Mouse (Mus musculus): ENCODE measurements around the gene Tmem253. TPM values are rescaled to one million over a fixed set of nuclear protein-coding genes. Genes with fewer than 3 reads are reported as not detected.
A peak's percentile ranks its signal among the peaks of the same experiment; 100 is the strongest.

Gene Tmem253
- total RNA-seq (2021) = under 1 TPM; 0.39 to 0.95 TPM
- long read RNA-seq, experiment 1 = 0 reads
- long read RNA-seq, experiment 2 = 0 reads

DNA sequence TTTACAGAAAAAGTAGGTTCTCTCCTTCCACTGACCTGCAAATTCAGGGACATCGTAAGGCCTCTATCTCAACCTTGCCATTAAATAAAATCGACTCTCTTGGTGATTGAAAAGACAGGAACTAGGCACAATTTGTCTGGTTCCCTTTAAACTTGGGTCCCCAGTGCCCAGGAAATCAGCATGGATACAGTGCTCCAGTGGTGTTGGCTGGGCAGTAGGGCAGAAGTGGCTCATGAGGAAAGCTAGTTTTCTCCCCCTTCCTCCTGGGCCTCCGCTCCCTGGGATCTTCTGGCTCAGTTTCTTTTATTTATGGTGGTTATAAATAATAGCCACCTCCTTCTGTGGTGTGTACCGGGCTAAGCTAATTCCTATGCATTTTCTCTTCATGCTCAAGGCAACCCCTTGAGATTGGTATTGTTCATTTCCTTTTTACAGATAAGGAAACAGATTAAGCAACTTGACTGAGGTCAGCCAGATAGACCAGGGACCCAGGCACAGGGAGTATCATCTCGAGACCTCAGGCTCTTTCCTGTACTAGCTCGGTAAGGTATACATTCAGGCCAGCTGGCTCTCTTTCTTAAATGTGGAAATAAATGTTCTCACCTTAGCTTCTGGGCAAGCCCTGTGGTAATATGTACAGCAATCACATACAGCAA, at the start of gene Tmem253:
Gene Tmem253, plus strand, starts transcription at position 214 of the 656 bp plus-strand sequence.
- no peak for DNase-seq (ENCODE audit: low spot score in 2 of 2)

DNA sequence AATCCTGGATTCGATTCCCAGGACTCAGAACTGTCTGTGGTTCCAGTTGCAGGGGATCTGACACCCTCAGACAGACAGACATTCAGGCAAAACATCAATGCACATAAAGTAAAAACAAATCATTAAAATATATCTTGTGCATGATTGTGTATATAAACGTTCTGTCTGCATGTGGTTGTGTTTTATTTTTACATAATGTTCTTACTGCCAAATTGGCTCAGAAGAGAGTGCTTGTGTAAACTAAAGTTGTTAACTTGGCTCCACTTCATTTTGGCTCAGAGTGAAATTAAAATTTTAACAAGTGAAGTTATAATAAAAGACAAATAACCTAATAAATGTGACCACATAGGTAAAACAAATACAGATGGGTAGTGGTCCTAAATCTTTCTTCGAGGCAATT, 48.1 kb upstream of the Tmem253 start:
- DNase-seq (ENCODE audit: low spot score in 2 of 2) = no peak

DNA sequence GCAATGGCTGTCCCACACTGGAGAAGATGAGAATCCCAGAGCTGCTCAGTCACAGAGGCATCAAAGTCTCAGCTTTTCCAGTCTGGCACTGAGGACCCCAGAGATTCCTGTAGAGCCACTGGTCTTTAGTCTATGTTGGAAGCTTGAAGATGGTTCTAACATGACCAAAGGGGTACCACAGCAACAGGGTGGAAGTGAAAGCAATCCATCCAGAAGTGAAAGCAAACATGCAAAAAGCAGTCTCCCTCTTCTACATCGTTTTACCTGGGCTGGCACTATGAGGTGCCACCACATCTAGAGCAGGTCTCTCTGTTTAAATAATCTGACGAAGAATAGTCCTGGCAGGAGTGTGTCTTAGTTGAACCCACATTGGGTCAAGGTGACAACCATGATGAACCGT, 36.2 kb upstream of the Tmem253 start:
- no peak for DNase-seq (ENCODE audit: low spot score in 2 of 2)

DNA sequence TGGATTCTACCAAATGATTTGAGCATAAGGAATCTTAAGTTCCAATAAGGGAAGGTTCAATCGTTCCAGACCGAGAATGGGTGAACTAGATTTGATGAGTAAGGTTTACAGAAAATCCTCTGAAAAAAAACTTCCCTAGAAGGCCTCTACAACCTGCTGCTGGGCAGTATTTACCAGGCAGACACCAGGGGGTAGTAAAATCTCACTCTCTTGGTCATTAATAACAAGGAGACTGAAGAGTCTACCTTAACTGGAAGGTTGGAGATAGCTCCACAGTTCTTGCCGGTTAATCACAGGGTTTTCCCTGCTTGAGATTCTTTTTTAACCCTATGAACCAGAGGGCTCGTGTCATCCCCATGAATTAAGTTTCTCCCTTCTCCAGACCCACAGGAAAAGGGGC, 32.2 kb upstream of the Tmem253 start:
- DNase-seq (ENCODE audit: low spot score in 2 of 2) = no peak

DNA sequence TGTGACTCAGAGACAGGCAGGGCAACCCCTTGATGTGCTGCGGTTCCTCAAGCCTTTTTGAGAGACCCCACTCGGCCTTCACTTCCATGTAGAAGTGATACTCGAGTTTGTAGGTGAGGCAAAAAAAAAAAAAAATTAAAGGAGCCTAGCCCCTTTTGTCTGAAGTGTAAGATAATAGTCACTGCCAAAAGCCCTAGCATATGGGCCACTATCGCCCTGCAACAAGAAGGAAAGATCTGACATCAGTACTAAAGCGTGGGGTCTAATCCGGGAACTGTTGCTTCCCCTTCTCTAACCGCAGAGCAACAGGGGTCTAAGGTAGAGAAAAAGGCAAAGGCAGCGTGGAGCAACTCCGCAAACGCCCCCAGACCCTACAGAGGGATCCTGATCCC, 31.6 kb upstream of the Tmem253 start:
- no peak for DNase-seq (ENCODE audit: low spot score in 2 of 2)

DNA sequence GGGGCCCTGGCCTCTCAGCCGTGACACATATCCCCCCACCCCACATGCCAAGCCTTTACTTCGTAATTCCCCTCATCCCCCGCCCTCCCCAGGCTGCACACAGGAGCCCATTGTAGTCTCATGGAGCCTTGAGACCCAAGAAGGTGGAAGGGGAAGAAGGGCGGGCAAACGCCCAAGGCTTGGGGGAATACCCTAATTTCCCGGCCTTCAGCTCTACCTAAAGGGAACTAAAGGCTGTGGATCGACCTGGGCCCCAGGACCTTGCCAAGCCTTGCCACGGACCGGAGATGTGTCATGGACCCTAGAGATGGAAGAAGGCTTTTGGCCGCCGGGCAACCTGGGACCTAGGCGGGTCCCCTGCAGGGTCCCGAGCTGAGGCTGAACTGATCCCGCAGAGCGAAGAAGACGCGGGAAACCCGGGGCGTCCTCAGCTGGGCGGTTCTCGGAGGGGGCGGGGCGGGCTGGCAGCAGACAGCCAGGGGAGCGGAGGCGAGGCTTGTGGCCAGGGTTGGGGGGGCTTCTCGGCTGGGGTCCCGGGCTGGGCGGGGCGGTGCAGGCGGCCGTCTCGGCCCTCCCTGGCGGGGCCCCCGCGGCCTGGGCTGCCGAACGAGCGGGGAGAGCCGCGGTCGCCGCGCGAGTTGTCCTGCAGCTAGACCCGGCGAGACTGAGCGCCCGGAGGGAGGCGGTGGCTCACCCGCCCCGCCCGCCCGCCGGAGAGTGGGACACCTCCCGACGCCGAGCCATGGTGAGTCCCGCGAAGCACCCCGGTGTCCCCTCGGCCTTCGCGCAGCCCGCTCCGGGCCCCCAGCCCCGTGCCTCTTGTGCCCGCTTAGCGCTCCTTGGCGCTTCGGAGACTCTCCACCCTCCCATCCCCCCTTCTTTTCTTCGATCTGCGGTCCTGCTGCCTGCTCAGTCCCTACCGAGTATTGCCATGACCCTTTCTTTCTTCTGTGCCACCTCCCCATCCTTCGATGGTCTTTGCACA, 30.9 kb upstream of the Tmem253 start, which contains the start of gene Arhgef40:
Gene Arhgef40, plus strand, starts transcription at position 473 of the 985 bp plus-strand sequence.
- DNase-seq (ENCODE audit: low spot score in 2 of 2) = peak; percentile 69 to 78

DNA sequence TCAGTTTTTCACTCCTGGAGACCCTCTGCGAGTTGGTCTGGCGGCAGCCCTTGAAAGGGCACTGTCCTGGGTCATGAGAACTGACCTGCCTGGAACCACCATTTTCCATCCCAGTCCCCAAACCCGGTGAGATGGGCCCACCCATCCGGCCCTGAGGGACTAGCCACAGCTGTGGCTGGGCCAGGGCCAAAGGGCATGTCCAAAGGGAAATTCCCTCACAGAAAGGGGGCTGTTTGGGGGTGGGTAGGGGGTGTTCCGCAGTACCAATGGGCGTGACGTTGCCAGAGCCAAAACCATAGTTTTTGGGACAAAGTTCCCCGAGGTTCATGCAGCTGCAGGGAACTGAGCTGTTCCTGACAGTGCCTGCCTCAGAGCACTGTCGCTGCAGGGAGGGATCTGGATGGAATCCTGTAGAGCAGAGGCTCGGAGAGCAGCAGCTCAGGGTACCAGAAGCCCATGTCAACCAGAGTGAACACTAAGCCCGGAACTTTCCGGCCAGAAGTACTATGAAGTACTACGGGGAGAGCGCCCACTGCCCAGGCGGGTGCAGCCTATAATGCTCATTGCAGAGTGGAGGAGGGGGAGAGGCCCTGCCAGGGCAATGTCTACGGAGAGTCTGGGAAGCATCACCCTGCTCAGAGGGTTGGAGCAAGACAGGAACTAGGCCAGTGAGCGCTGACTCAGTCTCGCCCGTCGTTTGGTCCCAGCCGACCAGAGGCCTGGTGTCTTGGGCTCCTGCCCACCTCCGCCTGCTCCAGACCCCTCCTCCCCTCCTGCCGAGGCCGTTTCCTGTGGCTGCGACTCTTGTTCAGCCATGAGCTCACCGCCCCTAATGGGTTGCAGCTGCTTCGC, 29.9 kb upstream of the Tmem253 start:
- peak; percentile 69 to 83 for DNase-seq (ENCODE audit: low spot score in 2 of 2)

DNA sequence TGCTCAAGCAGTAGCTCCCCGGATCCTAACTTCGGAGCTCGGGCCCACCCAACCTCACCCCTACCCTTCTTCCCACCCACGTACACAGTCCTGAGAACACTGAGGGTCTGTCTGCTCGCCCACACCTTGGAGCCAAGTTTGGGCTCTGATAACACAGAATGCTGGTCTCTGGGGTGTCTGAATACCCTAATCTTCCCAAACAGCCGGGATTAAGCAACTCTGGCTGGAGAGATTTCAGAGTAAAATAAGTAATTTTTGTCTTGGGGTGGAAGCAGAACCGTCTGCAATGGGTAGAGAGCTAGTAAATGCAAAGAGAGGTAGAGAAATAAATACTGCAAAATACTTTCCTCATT, 29.3 kb upstream of the Tmem253 start:
- no peak for DNase-seq (ENCODE audit: low spot score in 2 of 2)

DNA sequence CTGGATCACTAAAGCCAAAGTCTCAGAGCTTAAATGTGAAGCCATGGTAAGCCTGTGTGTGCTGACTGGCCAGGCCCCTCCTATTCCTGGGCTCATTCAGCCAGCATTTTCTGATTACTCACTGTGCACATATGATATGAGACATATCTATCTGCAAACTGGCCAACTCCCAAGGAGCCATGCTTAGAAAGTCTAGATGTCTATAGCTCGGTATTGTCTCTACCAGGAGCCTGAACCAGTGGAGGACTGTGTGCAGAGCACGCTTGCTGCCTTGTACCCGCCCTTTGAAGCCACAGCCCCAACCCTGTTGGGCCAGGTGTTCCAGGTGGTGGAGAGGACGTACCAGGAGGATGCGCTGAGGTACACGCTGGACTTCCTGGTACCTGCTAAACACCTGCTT, 28.3 kb upstream of the Tmem253 start:
- DNase-seq (ENCODE audit: low spot score in 2 of 2) = no peak

DNA sequence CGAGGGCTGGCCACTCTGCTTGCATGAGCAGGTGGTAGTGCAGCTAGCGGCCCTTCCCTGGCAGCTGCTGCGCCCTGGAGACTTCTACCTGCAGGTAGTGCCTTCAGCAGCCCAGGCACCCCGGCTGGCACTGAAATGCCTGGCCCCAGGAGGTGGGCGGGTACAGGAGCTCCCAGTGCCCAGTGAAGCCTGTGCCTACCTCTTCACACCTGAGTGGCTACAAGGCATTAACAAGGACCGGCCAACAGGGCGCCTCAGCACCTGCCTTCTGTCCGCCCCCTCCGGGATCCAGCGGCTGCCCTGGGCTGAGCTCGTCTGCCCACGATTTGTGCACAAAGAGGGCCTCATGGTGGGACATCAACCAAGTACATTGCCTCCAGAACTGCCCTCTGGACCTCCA, 26.7 kb upstream of the Tmem253 start:
- no peak for DNase-seq (ENCODE audit: low spot score in 2 of 2)

DNA sequence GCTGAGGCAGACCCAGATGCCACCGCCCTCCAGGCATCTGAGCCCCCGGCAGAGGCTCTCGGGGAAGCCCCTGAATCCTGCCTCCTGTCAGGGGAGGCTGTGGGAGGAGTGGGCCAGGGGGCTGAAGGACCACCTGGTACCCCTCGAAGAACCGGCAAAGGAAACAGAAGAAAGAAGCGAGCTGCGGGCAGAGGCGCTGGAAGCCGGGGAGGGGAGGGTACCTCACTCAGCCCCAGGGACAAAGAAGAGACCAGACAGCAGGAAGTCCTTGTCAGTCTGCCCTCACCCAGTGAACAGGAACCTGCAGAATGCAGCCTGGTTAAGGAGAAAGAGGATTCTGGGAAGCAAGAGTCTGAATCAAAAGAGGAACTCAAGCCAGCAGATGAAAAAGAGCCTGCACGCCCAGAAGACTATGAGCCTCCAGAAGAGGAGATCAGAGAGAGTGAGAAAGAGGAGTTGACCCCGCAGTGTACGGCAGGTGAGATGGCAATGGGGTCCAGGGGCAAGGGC, 25.9 kb upstream of the Tmem253 start:
- DNase-seq (ENCODE audit: low spot score in 2 of 2) = no peak

DNA sequence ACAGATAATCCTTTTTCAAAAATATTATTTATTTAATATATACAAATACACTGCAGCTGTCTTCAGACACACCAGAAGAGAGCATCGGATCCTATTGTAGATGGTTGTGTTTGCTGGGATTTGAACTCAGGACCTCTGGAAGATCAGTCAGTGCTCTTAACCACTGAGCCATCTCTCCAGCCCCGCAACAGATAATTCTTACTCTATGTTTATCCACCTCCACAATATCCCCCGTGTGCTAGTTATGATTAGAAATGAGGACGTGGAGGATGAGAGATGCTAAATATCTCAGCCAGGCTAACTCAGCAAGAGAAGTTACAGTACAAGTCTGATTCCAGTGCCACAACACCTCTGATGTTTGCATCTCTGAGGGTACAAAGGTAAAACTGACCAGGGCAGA, 21.0 kb upstream of the Tmem253 start:
- DNase-seq (ENCODE audit: low spot score in 2 of 2) = no peak

DNA sequence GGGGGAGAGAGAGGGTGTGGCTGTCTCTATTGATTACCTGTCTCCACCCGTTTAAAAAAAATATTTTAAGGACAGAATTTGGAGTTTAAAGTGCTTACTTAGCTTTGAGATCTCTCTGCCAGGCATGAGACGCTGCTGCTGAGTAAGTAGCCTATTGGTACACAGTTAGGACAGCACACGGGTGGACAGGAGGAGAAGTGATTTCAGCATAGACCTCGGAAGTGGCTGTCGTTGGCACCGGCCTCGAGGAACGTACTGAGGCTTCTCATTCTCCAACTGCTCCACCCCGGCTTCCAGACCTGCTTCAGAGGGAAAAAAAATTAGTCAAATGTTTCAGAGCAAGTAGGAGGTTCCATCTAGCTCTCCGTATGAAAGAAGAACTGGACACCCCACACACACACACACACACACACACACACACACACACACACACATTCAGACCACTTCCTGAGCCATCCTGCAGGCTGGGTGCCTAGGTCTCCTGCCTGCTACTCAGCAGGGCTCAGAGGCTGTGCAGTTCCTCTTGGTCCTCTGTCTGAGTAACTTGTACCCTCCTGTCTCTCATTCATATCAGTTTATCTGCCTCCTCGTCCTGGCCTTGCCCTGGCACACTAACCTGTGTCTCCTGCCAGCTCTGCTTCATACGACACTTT, 20.1 kb upstream of the Tmem253 start:
- no peak for DNase-seq (ENCODE audit: low spot score in 2 of 2)

DNA sequence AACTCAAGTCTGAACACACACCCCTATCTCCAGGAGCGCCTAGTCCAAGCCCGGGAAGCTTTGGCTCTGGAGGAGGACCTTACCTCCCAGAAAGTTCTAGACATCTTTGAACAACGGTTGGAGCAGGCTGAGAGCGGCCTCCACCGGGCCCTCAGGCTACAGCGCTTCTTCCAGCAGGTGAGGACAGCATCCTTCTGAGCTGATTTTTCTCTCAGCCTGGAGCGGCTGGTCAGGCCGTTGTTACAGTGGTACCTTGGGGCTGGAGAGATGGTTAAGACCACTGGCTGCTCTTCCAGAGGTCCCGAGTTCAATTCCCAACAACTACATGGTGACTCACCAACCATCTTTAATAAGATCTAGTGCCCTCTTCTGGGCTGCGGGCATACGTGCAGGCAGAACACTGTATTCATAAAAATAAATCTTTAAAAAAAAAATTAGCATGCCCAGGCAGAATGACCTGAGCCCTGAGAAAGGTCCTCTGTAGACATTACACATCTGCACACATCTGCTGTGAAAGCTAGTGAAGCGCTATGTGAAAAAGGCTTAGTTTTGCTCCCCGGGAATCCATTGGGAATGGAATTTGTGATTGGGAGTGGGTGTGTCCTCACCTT, 19.1 kb upstream of the Tmem253 start:
- DNase-seq (ENCODE audit: low spot score in 2 of 2) = no peak

DNA sequence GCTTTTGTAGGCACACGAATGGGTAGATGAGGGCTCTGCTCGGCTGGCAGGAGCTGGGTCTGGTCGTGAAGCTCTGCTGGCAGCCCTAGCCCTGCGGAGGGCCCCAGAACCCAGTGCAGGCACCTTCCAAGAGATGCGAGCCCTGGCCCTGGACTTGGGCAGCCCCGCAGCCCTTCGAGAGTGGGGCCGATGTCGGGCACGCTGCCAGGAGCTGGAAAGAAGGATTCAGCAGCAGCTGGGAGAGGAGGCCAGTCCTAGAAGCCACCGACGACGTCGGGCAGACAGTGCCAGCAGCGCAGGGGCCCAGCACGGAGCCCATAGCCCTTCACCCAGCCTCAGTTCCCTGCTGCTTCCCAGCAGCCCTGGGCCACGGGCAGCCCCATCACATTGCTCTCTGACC, 18.6 kb upstream of the Tmem253 start:
- DNase-seq (ENCODE audit: low spot score in 2 of 2) = no peak

DNA sequence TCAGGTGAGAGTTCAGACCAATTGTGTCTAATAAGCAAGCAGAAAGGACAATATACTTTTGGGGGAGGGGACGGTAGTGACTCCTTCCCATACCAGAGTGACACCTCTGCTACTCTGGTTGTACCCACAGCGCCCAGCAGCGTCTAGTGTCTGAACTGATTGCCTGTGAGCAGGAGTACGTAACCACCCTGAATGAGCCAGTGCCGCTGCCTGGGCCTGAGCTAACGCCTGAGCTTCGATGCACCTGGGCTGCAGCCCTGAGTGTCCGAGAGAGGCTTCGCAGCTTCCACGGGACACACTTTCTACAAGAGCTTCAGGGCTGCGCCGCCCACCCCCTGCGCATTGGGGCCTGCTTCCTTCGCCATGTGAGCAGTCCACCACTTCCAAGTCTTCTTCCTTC, 18.0 kb upstream of the Tmem253 start:
- no peak for DNase-seq (ENCODE audit: low spot score in 2 of 2)

DNA sequence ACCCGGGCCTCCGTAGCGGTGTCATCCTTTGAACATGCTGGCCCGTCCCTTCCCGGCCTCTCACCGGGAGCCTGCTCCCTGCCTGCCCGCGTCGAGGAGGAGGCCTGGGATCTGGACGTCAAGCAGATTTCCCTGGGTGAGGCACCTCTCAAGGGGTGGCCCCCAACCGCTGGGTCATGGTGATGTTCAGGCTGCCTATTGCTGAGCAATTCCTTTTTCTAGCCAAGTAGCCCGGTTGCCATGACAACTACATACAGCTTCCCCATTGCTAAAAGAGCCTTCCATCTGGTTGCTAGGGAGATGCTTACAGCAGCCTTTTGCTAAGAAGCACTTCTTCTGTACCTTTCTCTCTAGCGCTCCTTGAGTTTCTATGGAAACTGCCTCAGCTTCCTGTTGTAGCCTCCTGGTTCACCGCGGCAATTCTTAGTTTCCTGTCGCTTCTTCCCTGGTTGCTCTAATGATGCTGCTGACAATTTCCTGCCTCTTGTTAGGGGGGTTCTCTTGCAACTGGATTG, 11.4 kb upstream of the Tmem253 start:
- DNase-seq (ENCODE audit: low spot score in 2 of 2) = peak; percentile 83 to 89

DNA sequence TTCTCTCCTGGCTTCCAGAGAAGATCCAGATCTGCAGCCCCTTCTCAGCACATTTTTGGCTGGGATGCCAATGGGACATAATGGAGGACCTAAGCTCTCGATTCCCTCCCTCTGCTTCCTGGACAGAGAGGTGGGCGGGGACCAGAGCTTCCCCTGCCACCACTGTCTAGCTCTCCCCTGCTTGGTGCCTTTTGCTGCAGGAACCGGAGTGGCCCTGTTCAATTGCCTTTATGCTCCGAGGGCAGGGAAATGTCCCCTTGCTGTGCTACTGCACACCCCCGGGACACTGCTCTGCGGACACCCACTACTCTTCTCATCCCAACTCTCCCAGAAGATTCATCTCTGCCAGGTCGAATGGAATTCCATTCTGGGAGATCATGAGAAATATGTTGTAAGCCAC, 10.3 kb upstream of the Tmem253 start:
- DNase-seq (ENCODE audit: low spot score in 2 of 2) = no peak

DNA sequence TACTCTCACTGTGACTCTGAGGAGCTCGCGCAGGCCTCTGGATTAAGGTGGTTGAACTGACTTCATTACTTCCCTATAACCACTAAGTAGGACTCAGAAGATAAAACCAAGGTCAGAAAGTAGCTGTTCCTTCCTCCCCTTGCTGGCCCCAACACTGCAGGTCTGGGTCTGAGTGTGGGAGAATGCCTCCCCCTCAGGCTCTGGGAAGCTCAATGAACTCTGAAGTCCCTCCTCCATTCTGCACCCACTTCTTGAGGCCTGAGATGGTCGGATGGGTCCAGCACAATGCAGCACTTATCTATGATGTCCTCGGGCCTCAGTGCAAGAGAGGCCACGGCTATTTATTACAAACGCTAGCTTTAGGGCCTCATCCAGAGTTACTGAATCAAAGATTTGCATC, 9.8 kb upstream of the Tmem253 start:
- no peak for DNase-seq (ENCODE audit: low spot score in 2 of 2)

DNA sequence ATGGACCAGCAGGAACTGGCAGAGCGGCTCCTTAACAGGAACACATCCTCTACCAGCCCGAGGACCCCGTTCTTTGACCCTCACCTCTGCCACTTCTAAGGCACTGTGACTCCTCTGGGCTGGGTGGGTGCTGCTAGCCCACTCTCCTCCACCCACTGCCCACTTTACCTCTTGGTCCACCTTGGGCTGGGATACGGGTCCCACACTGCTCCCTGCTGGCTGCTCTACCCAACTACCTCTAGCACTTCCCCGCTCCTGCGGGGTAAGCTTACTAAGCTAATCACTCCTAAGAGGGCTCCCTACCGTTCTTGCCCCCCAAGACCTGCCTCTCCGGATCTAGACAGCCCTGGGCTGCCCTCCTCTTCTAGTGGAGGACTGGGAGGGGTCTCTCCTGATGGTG, 9.2 kb upstream of the Tmem253 start:
- DNase-seq (ENCODE audit: low spot score in 2 of 2) = no peak

Measured in layer of hippocampus, postnatal 14 days (tissue).